Mouse (Mus musculus): ENCODE results near the gene Lrrc46. TPM values are rescaled to one million over a fixed set of nuclear protein-coding genes. Genes with fewer than 3 reads are reported as not detected.

Lrrc46 gene
- total RNA-seq, 4 experiments from 2014 or later, result 0.87 to 1.9 (median 1.3) TPM

DNA sequence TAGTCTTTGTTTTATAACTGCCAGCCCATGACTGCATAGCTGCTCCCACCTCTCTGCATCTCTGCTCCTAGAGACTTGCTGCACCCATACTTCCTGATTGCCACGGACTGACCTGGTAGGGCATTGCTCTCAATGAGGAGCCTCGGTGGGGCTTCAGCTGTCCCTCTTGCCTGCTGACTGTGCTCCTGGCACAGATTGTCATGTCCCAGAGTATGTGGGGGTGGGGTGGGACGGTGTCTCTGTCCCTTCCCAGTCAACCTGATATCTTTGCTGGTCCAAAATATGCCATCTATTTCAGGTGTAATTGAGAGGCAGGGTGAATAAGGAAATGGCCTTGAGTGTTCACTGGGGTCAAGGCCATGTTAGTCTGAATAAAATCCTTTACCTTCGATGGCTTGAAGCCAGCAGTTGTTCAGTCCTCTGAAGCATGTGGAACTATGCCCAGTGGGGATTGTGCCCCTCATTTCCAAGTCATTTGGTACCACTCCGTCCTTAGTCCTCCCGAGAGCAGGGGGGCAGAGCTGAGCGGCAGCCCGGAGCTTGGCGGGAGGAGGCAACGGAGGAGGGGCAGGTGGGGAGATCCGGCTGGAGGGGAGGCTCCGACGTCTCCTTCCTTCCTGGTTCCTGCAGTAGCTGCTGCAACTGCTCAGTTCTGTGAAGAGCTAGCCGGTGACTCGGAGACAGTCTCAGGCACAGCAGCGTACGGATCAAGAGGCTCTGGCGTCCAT lies 9.2 kb upstream of the Lrrc46 start, which contains the start of gene Osbpl7:
TSS of gene Osbpl7 (plus strand) at position 413 of the 728 bp plus-strand sequence.
- peak; percentile 70 to 73 for DNase-seq (ENCODE audit: low spot score in 2 of 2)

DNA sequence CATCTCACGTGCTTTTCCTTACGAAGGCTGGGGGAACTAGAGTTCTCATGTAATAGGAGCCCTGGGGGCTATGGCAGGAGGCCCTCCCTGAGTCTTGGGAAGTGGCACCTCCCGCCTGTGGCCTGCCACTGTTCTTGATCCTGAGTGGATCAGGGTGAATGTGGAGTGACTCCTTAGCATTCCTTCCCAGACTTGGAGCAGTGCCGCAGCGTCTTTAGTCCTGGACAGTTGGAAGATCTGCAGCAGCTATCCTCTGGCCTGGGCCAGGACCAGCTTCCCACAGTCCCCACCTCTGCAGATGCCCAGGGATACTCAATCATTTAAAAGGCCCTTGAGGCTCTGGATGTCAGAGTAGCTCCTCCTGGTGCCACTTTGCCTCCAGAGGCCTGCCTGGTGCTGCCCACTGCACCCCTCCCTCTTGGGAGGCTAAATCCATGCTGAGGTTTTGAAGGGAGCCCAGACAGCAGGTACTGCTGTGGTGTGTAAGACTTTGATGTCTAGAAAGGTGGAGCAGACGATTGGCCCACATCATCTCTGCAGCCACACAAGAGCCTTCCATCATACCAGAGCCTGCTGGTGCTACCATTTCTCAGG lies 8.4 kb upstream of the Lrrc46 start:
- no peak for DNase-seq (ENCODE audit: low spot score in 2 of 2)

DNA sequence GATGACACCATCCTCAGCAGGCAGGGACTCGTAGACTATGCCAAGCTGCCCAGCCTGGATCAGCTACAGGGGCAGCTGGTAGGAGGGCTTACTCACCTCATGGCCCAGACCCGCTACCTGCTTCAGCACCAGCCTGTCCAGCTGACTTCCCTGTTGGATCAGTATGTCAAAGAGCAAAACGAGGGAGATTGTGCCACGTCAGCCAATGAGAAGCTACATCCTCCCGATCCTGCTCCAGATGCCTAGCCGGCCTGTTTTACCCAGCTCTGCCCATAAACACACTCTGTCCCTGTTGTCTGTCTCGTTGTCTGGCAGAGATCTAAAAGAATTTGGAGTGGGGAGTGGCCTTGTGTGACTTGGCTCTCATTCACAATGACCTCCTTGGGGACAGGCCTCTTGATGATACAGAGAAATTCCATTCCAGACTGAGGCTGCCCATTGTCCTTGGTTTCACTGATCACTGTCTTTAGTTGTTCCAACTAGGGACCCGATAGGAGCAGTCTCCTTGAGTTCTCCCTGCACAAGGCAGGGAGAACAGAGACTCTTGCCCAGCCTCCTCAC lies 7.0 kb upstream of the Lrrc46 start:
- no peak for DNase-seq (ENCODE audit: low spot score in 2 of 2)

DNA sequence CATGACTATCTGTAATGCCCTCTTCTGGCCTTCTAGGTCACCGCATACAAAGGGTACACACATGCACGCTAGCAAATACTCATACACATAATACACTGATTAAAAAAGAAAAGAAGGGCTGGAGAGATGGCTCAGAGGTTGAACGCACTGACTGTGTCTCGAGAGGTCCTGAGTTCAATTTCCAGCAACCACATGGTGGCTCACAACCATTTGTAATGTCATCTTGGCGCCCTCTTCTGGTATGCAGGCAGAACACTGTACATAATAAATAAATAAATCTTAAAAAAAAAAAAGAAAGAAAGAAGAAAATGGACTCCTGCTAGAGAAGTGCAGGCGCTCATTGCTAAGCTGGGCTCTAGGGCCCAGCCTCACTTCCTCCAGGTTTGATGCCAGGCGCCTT lies 4.7 kb upstream of the Lrrc46 start:
- no peak for DNase-seq (ENCODE audit: low spot score in 2 of 2)

DNA sequence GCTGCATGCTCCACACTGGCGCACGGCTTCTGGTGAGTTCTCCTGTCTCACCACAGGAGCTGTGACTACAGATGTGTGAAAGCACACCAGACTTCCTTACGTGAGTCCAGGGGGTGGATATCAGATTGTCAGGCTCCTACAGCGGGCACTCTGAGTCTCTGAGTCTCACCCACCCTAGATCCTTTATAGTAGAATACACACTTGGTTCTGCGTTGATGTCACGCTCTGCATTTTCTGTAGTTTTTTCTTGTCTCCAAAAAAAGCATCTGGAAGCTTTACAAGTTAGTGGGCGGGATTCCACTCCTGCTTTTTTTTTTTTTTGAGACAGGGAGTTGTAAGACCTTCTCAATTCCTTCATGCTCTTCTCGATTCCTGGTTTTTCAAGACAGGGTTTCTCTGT lies 3.7 kb upstream of the Lrrc46 start:
- no peak for DNase-seq (ENCODE audit: low spot score in 2 of 2)

DNA sequence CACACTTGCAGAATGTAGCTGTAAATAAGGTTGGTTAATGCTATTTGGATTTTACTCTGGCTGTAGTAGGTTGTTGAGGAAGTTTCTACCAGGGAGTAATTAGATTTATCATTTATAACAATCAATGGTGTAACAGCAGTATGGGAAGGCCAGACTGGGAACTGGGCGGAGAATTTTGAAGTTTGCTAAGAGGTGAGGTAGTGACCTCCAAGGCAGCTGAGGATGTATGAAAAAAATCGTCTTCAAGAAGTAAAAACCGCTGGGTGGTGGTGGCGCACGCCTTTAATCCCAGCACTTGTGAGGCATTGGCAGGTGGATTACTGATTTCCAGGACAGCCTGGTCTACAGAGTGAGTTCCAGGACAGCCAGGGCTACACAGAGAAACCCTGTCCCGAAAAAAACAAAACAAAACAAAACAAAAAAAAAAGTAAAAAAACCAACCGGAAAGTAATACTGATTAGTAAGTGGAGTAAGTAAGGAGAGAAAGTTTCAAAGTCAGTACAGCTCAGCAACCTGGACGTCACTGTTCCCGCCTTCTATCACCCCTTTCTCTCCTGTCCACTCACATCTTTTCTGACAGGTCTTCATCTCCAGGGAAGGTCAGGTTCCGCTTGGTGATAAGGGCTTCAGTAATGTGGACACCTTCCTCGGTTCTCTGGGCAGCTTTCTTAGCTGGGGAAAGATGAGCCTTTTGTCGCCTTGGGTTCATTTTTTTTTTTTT lies 746 bp downstream of the Lrrc46 start:
- no peak for DNase-seq (ENCODE audit: low spot score in 2 of 2)

DNA sequence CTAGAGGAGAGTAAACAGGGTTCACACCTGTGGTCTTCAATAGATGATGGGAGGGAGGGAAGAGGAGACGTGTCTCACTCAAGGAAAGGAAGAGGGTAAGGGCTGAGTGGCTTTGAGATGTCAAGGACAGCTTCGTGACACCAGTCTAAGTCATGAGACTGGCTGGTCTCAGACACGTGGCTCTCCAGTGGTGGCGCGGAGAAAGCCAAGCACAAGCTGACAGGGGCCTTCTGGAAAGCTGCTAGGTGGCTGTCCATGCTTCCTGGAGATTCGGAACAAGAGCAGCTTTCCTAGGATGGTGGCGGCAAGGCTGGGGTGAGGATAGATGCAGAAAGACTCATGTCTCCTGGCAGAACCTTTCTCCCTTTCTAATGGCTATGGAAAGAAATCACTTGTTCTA lies 2.3 kb downstream of the Lrrc46 start:
- DNase-seq (ENCODE audit: low spot score in 2 of 2), result no peak

DNA sequence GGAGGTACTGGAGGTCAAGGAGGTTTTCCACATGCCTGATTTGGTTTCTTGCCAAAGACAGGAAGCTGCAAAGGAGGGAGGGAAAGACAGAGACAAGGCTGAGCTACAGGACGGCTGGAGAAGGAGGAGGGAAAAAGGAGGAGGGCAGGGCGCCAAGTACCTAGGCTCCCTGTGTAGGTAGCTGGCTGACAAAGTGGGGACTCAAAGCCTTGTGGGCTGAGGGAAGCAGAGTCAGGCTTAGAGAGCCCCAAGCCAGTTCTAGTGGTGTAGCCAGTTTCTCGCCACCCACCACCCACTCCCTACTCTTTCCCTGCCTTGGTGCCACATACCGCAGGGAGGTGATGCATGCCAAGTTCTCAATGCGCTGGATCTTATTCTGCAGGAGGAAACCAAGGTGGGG lies 5.1 kb downstream of the Lrrc46 start:
- no peak for DNase-seq (ENCODE audit: low spot score in 2 of 2)

DNA sequence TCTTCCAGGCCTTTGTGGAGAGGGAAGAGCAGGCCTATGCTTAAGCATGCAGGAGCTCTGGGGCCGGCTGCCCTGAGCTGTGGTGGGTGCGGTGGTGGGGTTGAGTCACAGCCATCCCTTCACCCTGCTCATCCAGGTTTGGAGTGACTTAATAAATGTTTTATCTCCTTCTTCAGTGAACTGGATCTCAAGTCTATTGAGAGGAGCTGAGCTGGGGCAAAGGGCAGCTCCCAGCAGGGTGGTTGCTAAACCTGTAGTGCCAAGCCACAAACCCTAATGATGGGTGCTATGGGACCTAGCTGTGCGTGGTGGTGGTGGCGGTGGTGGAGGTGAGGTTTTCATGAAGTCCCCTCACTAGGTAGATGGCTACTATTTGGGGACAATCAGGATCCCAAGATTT lies 7.4 kb downstream of the Lrrc46 start:
- DNase-seq (ENCODE audit: low spot score in 2 of 2), result no peak

DNA sequence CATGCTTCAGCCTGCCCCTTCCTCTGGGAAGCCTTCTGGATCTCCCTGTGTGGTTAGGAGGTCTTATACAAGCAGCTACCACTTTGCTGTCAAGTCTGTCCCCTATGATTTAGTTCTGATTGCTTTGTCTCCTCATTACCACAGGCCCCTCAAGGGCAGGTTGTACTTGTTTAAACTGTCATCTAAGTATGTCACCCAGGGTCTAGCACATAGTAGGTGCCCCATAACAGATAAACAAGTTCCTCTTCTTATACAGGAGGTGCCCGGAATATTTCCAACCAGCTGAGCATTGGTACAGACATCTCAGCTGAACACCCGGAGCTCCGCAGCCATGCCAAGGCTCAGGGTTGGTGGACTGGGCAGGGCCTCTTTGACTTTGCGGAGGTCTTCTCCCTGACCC lies 8.7 kb downstream of the Lrrc46 start:
- DNase-seq (ENCODE audit: low spot score in 2 of 2), result no peak

DNA sequence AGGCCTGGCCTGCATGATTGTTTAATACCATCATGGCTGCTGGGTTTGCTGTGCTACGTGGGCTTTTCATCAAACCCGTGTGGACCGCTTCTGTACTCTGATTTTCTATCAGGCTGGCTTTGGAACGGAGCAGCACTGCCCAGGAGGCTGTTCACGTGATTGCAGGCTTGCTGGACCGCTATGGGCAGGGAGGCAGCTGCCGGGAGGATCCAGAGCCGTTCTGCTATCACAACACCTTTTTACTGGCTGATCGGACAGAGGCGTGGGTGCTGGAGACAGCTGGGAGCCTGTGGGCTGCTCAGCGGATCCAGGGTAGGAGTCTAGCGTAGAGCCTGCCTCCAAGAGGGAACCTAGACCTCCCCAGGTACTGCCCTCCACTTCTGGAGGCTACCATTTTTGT lies 9.2 kb downstream of the Lrrc46 start:
- no peak for DNase-seq (ENCODE audit: low spot score in 2 of 2)

DNA sequence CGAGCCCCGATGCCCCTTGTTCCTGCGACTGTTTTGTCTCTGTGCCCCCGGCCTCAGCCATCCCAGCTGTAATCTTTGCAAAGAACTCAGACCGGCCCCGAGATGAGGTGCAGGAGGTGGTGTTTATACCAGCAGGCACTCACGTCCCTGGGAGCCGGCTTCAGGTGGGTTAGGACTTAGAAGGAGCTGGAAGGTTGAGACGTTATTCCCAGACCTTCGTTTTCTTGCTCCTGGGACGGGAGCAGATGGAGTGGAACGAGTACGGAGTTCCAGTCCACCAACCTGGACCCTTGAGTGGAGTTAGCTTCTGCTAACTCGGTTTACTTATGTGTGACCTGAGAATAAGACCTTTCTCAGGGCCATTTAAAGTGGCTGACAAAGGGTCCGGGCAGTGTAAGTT lies 10.8 kb downstream of the Lrrc46 start:
- no peak for DNase-seq (ENCODE audit: low spot score in 2 of 2)

DNA sequence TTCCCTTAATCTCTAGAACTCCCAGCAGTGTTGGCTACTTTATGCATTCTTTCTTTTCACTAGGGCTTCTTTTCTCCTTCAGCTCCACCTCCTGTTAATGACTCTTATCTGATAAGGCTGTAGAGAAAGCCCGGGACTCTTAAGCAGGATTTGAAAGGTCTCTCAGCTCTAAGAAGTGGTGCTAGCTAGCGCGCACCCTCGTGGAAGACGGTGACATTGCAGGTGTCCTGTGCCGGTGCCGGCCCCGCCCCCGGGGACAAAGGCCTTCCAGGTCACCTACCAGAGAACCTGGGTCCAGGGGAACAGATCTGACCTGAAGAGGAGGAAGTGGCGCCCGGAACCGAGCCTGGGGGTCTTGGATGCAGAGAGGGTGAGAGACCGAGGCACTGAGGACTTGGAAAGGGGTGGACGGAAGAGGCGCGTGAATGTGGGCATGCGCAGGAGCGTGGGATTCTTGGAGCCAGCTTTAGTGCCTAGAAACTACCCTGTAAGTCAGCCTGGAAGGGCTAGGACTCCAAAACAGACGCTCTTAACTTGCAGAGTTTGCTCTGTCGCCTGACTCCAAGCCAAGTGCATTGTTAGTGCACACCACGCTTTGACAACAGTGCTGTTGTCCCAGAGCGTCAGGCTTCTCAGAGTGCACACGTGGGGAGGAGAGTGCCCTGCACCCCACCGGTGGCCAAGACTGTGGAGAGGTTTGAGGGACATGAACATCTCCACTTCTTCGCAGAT lies 11.4 kb downstream of the Lrrc46 start, which contains the start of gene Scrn2:
TSS of gene Scrn2 (plus strand) at position 253 of the 732 bp plus-strand sequence.
- DNase-seq (ENCODE audit: low spot score in 2 of 2), result peak in 1 of 2 experiments; percentile 76

DNA sequence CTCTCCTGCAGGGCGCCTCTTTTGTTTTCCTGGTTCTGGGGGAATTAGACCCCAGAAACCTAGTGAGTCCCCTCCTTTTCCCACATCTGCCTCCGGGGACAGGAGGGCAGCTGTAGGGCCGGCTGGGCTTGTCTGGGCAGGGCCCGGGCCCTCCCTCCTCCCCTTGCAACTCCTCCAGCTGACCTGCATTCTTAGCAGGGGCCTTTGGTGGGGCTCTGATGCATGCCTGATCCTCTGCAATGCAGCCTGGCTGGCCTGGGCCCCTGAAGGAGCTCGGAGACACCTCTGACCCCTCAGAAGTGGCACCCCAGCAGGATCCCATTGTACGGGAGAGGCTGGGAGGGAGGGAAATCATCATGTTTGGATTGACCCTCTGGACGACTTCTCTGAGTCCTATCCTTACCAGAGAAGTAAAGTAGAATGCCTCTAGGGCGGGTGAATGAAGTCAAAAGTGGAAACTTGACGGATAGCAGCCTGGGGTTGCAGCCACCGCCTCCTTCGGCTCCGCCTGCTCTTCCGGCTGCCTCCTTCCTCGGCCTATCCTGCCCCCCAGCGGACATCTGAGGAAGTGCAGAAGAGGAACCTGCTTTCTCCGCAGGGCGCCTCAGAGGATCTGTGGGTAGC lies 15.4 kb downstream of the Lrrc46 start:
- peak; percentile 61 to 83 for DNase-seq (ENCODE audit: low spot score in 2 of 2)

DNA sequence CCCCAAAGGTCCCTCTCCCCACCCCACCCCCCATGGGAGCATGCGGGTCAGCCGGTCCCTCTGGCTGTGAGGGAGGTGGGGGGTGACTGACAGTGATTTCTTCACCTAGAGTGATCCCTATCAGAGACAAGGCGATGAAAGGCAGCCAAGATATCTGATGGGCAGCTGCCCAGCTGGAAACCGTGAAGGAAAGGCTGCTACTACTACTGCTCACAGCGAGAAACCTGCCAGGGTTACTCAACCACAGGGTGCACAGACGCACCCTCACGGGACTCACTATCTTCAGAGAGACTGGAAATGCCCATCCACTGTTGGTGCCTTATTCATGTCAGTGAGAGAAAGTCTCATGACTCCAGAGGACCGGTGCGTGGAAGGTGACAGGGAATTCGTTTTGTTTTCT lies 16.2 kb downstream of the Lrrc46 start:
- no peak for DNase-seq (ENCODE audit: low spot score in 2 of 2)

DNA sequence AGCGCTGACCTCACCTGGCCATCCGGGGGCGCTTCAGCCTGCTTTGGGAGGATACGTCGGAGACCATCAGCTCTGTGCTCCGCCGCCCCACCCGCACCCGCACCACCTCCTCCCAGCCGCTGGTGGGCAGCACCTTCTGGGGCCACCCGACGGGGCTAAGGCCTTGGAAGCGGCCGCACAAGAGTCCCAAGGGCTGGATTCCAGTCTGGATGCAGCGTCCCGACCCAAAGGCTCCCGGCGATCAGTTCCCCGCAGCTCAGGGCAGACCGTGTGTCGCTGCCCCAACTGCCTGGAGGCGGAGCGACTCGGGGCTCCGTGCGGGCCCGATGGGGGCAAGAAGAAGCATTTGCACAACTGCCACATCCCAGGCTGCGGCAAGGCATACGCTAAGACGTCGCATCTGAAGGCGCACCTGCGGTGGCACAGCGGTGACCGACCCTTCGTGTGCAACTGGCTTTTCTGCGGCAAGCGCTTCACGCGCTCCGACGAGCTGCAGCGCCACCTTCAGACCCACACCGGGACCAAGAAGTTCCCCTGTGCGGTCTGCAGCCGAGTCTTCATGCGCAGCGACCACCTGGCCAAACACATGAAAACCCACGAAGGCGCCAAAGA lies 19.2 kb downstream of the Lrrc46 start:
- peak in 1 of 2 experiments; percentile 53 for DNase-seq (ENCODE audit: low spot score in 2 of 2)

DNA sequence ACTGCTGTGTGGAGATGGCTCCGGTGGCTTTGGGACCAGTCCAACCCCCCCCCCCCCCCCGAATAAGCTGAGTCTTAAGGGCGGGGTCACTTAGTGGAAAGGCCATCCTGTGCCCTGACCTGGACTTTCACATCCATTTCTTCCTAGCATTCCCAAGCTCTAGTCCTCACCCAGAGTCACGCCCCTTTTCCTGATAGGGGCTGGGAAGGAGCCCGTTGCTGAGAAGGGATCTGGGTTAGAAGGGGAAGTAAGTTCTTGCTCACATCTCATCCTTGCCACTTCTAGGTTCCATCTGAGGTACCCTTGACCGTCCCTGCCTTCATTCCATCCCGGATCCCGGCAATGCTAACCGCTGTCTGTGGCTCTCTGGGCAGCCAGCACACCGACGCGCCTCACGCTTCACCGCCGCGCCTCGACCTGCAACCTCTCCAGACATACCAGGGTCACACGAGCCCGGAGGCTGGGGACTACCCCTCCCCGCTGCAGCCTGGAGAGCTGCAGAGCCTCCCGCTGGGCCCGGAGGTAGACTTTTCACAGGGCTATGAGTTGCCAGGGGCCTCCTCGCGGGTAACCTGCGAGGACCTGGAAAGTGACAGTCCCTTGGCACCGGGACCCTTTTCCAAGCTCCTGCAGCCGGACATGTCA lies 20.0 kb downstream of the Lrrc46 start:
- no peak for DNase-seq (ENCODE audit: low spot score in 2 of 2)

DNA sequence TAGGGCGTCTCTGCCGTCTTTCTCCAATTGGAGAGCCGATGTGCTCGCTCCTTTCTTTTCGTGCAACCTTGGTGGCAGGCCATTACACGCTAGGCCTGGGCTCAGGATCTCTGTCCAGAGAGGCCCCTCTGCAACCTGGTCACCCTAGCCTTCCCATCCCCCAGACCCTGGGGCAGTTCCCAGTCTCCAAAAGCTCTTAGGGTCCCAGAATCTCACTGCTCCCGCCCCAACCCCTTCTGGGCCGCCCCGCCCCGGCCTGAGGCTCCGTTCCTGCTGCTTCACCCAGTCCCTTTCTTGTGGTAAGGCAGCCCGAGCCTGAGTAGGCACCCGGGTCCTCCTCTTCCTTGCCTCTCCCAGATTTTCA lies 21.9 kb downstream of the Lrrc46 start:
- no peak for DNase-seq (ENCODE audit: low spot score in 2 of 2)

DNA sequence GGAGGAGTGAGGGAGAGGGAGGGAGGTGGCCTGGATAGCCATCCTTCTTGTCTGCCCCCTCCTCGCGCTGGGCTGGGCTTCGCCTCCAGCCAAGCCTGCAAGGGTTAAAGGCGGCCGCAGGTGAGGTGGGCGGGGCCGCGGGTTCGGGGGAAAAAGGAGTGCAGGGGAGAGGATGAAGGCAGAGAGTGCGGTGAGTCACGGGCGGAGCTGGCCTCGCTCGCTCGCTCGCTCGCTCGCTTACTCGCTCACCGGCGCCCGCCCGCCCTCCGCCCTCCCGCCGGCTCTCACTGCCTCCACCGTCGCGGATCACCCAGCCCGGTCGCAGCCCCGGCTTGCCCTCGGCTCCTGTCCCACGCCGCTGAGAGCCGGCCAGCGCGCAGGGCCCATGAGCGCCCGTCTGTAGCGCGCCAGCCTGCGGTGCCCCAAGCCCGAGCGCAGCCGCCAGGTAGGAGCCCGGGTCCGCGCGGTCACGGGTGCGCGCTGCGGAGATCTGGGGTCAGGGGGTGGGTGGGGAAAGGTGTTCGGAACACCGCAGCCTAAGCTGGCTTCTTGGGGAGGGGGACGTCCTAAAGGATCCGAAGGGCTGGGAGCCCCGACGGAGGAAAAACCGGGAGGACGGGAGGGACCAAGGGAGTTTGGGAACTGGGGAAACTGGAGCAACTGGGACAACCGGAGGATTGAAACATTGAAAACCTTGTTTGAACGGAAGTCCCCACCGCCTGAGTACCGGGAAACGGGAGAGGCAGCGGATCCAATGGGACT lies 22.4 kb downstream of the Lrrc46 start:
- no peak for DNase-seq (ENCODE audit: low spot score in 2 of 2)

All from layer of hippocampus, adult 8-10 months (tissue).